Mouse (Mus musculus) thymus, postnatal 14 days (tissue): Measurements from ENCODE around the gene Tsen34.

Source experiments
- DNase-seq: peaks from one replicate; pipeline ENCODE4 v3.0.0; 2021

Tsen34 gene

DNA sequence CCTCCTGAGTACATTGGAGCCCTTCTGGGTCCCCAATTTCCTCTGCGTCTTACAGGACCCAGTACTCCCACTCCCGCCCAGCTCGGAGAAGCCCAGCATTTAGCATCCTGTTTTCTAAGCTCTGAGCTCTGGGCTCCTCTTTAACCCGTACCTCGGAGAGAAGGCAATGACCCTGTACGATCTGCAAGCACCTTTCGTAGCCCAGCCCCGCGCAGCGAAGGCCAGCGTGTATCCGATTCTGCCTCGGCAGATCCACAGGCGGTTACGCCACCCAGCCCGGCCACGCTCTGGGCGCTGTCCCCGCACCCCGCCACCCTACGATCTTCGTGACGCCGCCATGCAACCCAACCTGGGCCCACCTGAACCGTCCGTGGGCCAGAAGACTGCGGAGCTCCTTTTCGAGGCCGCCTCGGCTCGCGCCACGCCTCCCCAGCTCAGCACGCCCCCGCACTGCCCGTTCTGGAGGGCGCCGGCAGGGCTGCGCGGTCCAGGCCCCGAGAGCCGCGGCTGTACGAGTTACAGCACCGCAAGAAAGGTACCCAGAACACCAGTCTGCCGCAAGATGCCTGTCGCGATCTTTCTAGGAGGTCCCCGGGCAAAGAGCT lies at the start of gene Tsen34:
Gene Tsen34 (plus strand): TSS at position 482 of the 605 bp plus-strand sequence.
- no peak for DNase-seq

DNA sequence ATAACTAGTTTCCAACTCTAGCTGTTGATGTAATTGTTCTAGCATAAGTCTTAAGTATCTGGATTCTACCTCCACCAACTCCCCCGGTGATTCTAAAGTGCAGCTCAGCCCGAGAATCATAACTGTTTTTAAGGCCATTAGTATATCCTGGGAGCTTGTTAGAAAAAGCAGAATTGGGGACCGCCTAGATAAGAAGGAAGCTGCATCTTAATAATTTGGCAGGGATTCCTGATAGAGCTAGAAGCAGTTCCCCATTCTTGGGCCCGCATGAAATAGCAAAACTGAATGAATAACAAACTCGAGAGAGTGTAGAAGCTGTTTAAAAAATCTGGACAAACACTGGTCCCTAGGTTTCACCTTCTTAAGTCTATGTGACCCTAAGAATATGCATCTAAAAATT lies 49.3 kb upstream of the Tsen34 start:
- no peak for DNase-seq

DNA sequence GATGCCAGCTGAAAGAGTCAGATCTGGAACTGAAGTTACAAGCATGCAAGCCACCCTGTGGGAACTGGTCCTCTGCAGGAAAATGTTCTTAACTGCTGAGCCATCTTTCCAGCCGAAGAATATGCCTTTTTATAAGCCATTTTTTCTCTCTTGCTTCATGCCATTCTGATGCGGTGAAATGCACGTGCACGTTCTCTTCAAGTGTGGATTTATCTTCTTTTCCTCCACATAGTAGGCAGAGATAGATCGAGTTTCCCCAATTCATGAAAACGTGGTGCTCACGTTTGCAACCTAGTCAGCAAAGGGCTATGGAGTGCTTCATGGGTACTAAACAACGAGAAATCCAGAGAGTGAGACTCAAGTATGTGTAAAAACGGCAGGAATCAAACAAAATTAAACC lies 48.8 kb upstream of the Tsen34 start:
- DNase-seq, result no peak

DNA sequence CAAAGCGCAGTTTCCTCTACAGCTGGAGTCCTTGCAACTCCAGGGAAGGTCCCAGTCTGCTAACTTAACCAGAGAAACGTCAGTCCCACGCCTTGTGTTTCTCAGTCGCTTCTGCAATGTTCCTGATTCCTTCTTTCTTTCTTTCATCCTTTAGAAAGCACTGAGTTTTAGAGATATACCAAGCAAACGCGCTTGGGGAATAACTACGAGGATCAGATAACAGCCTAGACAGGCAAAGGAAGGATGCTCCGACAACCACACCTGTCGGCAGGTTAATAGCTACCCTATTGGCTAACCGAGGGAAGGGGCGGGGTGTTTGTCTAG lies 48.4 kb upstream of the Tsen34 start:
- DNase-seq, result peak; percentile 95

DNA sequence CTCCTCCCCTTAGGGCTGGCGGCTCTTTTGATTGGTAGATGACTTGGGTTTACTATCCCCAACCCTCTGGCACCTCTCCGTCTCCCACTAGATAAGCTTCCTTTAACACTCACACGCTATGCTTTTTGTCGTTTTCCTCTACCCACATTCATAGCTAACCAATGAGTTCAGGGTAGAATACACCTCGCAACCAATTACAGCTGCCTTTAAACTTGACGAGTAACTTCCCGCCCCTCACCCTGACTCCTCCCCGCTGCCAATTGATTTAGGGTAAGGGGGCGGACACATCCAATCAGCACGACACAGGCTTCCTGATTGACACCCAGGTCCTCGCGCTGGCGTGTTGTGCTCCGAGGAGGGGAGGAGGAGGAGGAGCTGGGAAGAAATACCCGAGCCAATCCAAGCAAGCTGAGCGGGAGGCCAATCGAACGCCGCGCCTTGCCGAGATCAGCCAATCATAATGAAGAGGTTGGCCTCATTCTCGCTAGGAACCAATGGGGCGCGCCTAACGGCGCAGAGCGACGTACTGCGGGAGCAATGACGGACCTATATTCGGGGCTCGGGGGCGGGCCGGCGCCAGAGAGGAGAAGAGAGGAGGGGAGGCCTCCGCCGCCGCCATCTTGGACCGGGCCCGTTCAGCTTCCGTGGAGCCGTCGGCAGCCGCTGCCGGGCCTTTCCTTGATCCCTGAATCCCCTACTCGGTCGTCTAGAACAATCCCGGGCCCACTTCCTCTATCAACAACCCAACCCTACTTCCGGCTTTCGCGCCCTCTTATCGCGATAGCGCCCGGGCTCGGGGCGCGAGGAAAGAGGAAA lies 47.8 kb upstream of the Tsen34 start, which contains the start of gene Cnot3:
Gene Cnot3 (plus strand): TSS at position 597 of the 816 bp plus-strand sequence.
- peak; percentile 97 for DNase-seq

DNA sequence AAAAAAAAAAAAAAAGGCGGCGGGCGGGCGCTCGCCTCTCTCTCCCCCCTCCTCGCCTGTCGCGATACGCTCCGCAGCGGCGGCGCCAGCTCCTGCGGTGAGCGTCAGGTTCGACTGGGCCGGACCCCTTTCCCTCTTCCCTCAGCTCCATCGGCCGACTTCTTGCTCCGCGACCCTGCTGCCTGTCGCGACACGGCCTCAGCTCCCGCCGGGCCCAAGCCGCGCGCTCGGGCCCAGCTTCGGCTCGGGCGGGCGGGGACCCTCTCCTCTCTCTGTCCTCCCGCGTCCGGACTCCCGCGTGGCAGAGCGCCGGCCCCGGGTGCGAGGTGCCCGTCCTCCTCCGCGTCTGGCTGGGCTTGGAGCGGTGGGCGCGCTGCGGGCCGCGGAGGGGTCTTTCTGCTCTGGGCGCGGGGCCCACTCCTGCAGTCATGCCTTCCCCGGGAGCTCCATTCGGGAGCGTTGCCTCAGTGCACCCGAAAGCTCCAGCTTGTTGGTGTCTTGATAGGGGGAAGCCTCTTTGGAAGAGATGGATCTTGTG lies 47.1 kb upstream of the Tsen34 start:
- no peak for DNase-seq

DNA sequence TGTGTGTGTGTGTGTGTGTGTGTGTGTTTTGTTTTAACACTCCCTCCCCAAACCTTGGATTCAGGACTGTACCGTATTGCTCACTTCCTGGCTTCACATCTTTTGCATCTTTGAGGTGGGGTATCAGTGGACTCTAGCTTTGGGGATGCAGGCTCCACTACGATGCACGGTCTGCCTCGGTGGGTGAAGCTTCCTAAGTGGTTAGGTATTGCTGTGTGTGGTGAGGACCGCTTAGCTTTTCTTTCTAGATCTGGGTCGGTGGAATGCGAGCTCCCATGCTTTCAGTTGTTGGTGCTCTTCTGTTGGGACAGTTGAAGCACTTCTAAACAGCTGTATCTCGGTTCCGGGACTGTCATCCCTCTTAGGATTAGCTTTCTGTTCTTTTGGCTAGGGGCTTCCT lies 46.5 kb upstream of the Tsen34 start:
- no peak for DNase-seq

DNA sequence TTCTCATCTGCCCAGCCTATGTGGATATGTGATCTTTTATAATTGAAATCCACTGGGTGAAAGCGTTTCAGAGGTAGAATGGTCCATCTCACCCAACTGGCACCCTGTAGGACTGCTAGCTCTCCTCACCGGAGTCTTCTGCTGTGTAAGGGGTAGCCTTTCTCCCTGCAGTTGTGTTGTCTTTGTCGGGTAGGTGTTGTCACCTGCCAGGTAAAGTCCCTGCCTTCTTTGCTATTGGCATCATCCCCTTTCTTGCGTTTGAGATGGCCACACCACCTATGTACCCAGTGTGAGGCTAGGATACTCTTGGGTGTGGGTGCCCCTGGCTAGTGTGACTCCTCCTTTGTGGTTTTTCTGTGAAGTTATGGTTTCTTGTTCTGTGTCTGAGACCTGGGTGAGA lies 46.0 kb upstream of the Tsen34 start:
- no peak for DNase-seq

DNA sequence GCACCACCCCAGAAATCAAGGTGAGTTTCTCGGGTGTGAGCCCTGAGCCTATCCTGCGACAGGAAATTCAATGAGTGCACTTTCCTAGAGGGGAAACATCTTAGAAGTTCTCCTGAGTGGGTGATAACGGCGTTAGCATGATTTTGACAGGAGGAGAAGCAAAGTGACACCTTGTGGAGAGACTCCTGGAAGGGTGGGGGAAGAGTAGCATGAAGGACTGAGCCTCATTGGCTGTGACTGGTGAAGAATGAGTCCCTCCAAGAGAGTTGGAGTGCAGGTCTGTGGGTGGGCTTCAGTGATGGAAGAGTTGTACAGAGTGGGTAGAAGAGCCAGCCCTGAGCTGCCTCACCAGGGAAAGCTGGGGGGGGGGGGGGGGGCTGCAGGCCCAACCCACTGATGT lies 35.7 kb upstream of the Tsen34 start:
- DNase-seq, result no peak

DNA sequence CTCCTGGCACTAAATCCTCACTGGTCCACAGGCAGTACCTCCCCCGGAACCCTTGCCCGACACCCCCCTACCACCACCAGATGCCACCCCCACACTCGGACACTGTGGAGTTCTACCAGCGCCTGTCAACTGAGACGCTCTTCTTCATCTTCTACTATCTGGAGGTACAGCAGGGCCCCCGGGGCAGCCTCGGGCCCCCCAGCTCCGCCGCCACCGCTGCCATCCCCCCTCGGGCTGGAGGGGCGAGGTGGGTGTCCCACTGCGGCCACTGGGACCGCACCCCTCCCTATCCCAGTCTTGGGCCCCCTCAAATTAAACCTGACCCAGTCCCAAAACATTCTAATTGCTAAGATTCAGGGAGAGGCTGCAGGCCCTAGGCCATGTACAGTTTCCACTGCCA lies 34.1 kb upstream of the Tsen34 start:
- no peak for DNase-seq

DNA sequence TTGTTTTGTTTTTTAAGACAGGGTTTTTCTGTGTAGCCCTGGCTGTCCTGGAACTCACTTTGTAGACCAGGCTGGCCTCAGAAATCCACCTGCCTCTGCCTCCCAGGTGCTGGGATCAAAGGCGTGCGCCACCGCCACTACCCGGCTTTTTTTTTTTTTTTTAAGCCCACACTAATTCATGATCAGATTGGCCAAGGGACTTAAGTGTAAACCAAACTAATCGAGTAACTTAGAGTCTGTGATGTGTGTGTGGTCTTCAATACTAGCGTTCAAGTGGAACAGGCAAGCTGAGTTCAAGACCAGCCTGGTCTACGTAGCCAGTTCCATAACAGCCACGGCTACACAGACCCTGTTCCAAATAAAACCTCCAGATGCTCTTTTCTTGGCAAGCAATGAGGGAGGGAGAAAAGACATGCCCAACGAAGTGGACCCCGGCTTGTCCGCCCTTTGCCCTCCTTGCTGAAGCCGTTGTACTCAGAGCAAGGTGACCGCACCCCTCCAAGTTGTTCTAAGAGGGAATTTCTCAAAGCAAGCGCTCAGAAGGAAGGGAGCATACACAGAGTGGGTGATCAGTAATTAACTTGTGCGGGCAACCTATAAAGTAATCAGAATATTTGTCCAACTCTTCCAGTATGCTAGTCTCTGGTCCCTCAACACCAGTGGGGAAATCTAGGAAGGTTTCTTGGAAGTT lies 28.0 kb upstream of the Tsen34 start:
- DNase-seq, result peak; percentile 28

DNA sequence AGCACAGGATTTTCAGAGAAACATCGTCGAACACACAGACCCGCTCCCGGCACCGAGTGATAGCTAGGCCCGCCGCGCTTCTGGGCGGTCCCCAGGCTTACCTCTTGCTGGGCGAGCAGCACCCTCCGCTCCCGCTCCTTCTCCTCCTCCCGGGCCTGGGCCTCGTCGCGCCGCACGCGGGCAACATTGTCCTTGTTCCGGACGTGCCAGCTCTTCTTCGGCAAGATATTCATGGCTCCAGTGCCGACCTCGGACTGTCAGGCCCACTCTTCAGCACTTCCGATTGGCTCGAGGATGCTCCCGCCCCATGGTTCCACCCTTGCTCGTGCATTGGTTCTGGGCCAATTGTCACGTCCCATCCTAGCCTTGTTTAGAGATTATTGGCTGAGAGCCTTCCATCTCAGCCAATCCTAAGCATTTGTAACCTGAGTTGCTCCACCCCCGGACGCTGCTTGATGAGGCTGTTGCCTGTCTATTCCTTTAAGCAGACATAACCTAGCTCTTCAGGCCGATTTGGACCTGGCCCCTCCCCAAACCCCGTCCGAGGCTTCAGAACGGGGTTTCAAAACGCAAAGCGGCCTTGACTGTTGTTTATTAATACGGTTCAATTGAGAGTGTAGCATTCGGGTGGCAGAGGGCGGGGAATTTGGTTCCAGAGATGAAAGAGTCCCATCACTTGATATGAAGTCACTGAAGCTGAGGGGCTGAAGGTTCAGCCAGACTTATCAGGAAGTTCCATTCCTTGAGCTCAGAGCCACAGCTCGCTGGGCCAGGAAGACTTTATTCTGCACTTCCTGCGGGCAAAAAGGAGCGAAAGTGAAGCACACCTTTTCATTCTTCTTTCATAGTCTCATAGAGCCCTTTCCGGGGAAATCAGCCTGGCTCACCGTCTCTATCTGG lies 27.2 kb upstream of the Tsen34 start, which contains the start of gene Leng1:
Gene Leng1 (minus strand): TSS at position 626 of the 900 bp plus-strand sequence.
- peak; percentile 92 for DNase-seq

DNA sequence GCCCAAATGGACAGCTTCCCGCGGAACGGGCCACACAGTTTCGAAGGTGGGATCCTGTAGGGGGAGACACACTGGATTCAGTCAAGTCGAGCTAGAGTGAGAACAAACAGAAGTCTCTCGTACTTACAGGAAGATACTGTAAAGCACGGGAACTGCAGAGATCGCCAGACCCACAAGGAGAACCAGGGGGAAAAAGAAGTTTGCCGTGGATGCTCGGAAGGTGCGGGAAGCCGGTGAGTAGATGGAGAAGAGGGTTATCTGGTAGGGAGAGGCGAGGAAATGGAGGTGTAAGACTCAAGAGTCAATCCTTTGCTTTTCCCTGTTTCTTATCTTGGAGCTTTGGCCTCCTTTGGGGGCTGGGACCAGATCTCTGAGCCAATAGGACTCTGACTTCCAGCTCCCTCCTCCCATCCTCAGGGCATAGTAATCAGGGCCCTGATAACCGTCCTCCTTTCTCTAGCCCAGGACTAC lies 25.7 kb upstream of the Tsen34 start:
- DNase-seq, result no peak

DNA sequence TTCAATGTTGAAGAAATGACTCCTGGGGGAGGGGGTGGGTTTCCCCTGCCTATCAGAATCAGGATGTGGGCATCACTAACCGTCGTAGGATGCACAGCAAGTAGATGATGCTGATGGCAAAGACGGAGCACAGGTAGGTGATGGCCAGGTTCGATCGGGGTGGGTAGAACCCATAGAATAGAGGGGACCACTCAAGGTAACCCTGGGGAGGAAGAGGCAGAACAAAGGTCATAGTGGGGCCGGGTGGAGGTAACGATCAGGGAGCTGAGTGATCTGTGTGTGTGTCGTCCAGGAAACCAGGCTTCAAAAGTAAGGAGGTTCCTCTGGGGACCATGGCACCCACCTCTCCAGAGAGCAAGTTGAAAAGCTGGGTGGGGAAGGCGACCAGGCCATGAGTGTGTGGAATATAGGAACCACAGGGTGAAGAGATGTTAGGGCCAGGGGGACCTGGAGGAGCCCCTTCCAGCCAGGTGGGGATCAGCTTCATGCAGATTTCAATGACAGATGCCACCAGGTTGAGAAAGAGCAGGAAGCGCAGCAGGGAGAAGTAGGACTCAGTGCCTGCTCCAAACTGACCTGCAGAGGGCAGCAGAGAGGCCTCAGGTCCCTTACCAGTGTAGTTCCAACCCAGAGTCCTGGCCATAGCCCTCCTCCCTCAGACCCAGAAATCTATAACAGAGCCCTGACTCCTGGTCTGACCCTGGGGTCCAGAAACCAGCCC lies 18.0 kb upstream of the Tsen34 start:
- peak; percentile 86 for DNase-seq

DNA sequence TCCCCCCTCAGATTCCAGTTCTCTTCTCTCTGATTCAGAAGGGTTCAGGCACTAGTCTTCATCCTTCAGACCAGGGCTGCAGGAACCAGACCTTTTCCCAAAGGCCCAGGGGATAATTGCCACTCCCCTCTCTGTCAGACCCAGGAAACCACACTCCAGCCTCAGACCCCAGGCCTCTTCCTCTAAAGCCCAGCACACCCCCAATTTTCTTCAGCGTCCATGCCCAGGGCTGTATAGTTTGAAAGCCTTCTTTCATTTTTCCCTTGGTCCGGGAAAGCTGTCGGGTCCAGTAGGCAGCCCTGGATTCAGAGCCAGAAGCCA lies 17.5 kb upstream of the Tsen34 start:
- DNase-seq, result no peak

DNA sequence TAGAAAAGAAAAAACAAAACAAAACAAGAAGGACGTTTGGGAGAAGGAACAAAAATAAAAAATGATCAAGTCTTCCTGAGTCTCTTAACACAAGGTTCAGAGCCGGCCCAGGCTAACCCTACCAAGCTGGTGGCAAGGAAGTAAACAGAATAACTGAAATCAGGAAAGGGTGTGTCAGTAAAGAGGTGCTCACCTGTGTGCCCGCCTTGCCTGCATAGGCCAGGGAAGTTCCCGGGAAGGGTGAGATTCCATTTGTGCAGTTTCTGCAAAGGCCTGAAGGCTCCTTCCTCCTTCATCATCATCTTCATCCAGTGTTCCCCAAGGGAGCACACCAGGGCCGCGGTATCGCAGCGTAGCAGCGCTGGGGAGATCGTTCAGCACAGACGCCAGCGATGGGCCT lies 16.3 kb upstream of the Tsen34 start:
- DNase-seq, result no peak

DNA sequence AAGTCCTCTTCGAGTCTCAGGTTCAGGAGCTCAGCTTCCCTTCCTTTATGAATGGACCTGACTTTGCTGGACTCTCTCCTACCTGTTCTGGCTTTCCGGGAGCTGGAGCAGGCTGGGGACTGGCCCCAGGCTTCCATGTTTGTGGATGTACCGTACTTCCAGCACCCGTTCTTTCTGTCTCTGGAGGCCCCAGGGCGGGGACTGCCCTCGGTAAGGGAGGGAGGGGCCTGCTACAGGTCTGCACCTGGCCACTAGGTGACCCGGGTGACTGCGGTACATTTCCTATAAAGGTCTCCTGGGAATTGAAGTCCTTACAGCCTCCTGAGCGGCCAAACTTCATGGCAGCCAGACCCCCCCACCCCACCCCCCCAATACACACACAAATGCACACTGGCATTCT lies 15.3 kb upstream of the Tsen34 start, which contains the start of gene Tmc4:
Gene Tmc4 (minus strand): TSS at position 212 of the 400 bp plus-strand sequence.
- no peak for DNase-seq

DNA sequence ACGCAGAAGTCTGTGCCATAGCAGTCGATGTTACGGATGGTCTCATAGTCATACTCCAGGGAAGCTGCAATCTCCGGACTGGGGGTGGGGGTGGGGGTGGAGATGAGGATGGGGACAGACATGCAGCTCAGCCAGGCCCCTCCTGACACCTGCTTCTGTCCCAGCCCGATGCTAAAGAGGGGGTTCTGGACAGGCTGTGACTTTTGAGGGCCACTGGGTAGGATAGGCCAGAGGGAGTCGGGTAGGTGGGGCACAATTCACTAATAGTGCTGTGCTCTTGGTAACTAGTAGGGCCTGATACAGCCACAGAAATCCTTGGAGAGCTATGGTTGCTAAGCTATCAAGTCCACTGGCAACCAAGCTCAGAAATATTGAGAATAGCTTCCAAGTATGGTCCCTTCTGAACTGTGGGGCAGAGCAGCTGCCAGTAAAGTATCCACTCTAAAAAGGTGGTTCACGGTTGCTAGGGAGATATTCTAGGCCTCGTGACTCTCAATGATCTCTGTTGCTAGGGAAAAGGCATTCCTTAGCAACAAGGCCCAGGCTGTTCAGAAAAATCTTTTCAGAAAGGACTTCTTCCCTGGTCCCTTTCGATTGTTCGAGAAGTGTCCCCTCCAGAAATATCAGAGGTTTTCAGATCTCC lies 8.6 kb upstream of the Tsen34 start:
- DNase-seq, result no peak

DNA sequence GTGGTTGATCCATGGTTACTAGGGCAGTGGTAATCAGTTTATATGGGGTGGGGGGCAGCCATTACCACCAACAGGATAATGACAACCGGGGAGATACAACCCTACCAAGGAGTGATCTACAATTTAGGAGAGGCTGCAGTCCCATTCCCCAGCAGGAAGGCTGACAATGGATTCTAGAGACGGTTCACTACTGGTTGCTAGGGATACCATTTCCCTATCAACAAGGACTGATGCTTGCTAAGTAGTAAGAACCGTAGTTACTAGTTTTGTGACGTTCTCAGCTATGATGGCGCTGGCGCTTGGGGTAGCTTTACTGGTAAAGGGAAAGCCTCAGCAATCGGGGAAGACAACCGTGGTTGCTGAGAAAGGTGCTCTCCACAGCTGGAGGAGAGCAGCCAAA lies 8.0 kb upstream of the Tsen34 start:
- no peak for DNase-seq

DNA sequence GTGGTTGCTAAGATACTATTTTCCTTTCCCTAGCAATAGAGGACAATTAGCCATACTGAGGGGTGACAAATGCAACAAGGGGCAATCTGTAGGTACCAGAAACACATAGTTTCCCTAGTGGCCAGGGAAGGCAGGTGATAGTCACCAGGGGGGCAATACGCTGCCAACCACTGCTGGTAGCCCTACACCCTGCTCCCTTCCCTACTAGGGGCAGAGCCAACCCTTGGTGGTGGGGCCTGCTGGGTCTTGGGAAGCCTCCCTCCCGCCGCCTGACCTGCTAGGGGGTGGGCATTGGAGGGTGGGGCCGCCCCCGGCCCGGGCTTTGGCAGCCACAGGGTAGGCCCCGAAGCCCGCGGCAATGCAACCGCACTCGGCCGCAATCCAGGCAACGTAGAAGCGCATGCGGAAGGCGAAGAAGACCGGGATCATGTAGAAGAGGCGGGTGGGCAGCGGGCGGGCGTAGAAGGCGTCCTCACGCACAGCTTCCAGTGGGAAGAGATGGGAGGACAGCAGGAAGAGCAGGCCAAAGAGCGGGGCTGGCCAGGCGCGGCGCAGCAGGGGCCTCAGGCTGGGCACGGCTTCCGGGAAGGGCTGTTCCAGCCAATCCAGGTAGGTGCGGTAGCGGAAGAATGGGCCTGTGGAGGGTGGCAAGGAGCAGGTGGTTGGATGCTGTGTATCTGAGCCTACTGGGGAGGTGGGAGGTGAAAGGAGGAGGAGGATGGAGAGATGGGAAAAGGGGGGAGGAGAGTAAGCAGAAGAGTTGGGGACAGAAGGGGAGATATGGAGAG lies 7.1 kb upstream of the Tsen34 start:
- DNase-seq, result no peak

DNA sequence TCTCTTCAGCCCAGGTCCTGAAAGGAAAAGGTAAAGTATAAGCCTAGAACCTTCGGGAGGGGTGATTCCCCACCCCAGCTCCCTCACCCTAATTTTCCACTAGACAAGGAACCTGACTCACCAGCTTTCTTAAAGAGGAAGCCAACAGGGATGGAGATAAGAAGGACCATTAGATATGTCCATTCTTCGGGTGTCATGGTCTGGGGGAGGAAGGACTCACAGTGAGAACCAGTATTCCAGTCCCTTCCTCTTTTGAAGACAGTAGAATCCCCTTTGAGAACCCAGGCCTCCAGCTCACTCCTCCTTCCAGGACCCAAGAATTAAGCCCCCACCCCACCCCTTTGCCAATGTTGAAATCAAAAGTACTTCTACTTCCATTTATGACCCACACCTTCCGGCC lies 744 bp upstream of the Tsen34 start:
- DNase-seq, result no peak
